Mouse (Mus musculus) CD8-positive naive resting alpha-beta T cell, adult 2 months (primary cell): ENCODE data around the gene 5430419D17Rik.

Experiments
- DNase-seq, 2 experiments: peaks; one replicate each; pipeline ENCODE4 v3.0.0; 2022; ENCODE audit warnings: low read depth in 2 of 2, low spot score in 2 of 2

Gene 5430419D17Rik

DNA sequence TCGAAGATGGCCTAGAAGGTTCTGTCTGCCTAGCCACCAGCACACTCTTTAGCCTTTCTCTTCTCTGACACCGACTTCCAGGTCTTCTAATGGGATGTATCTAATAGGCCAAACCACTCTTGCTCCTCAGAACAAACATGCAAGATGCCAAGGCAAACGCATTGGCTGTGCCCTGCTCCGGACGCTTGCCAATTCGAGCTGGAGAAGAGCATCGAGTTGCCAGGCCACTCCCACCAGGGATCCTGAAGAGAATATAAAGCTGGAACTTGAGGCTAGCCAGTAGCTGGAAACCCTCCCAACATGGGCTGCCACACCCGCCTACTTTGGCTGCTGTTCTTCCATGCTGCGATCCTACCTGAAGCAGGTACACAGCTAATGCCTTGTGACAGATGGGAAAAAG lies at the start of gene 5430419D17Rik:
Gene 5430419D17Rik (plus strand): TSS at position 282 of the 400 bp plus-strand sequence.
- DNase-seq, result no peak

GRCm38 (mm10) chr7:131130021-131130420 lies 44.2 kb upstream of the 5430419D17Rik start:
- DNase-seq, result no peak

DNA sequence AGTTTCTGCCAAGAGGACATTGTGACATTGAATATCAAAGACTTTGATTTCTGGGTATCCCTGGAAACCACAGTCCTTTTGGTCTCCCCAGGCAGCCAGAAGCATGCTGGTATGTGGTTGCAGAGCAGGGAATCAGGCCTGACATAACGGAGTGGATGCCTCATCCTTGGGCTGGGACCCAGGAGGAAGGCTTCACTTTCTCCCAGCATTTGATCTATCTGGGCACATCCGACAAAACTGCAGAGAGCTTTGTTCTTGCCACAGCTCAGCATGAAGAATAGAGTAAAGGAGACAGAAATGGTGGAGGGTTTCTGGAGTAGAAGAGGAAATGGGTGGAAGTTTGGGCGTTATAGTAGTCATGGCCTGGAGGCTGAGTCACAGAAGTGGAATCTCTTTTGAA lies 41.0 kb upstream of the 5430419D17Rik start:
- no peak for DNase-seq

DNA sequence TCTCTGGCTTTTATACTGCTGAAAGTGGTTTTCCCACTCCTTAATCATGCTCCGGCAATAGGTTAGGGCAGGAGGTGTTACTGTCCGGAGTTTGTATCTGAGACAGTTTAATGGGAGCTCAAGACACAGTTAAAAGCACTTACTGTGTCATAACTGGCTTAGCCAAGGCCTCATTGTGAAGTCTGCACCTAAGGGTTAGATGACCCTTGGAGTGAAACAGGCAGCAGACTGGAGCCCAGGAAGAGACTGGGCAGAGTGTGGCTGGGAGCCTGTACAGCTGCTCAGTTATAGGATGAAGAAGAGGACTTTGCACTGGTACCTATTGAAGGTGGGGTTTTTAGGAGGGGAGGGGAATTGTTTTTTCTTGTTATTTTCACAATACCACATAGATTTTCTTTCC lies 28.0 kb upstream of the 5430419D17Rik start, which contains the start of gene 4933402N03Rik:
Gene 4933402N03Rik (minus strand): TSS at position 101 of the 400 bp plus-strand sequence.
- DNase-seq, result no peak

DNA sequence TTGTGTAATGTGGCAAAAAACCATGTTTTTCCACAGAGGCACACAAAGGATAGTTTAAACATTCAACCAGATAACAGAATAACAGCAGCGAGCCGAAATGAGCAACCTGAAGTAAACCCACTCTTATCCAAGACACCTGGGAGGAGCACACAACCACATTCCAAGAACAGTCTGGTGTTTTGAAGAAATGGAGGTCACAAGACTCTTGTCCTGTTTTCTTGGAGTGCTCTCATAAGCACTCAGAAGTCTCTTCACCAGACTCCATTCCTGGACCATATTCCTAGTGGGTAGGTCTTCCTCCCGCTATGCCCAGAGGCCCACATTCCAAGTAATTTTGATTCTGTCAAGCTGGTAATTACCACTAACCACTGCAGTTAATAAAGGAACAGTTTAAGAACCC lies 24.0 kb upstream of the 5430419D17Rik start:
- DNase-seq, result no peak

DNA sequence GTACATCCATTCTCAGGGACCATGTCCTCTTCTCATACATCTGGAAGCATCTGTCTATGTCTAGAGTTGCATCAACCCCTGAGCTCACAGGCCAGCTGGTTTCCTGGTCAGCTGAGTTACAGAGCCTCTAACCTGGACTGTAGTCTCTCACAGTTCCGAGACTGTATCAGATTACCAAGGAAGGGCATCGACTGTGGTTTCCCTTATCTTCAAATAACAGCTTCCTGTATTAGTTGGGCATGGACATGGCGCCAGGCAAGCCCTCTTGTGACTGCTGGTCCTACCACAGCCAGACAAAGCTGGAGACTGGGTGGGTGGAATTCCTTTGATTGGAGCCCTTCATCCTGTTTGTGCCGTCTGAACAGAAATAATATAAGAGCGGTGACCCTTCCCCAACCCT lies 21.2 kb upstream of the 5430419D17Rik start:
- no peak for DNase-seq

- no peak for DNase-seq
Measured at GRCm38 (mm10) chr7:131162251-131162650, 12.0 kb upstream of the 5430419D17Rik start.

DNA sequence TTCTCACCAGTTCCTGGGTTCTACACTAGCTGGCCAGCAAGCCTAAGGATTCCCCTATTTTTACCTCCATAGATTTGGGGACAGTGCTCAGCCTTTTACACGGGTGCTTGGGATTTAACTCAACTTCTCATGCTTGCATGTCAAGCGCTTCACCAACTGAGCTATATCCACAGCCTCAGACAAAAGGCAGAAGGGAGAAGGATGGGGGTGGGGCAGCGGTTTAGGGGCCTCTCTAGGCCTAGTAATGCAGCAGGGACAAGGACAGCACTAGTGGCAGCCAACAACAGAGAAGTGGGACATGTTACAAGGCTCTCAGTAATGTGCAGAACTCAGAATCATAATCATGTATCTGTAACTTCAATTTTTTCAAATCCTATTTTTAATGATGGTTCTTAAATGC lies 6.4 kb upstream of the 5430419D17Rik start:
- DNase-seq, result no peak

GRCm38 (mm10) chr7:131169099-131169498 lies 5.1 kb upstream of the 5430419D17Rik start:
- no peak for DNase-seq

- no peak for DNase-seq
Measured at GRCm38 (mm10) chr7:131182685-131183084, 8.5 kb downstream of the 5430419D17Rik start.

DNA sequence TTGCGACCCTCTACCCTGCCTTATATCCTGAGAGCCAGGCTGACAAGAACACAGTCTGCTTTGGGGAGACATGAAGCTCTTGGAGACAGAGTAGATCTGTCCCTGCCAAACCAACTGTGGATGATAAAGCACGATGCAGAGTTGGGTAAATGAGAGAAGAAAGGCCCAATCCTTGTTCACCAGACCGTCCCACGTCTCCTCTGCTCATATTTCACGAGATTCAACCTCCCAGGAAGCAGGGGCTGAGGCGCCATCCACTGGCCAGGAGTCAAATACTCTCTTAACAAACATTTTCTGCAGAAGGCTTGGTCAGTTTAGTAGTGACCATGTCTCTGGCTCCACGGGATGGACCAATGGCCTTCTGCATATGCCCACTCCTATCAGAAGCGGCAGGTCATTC lies 10.1 kb downstream of the 5430419D17Rik start:
- no peak for DNase-seq

DNA sequence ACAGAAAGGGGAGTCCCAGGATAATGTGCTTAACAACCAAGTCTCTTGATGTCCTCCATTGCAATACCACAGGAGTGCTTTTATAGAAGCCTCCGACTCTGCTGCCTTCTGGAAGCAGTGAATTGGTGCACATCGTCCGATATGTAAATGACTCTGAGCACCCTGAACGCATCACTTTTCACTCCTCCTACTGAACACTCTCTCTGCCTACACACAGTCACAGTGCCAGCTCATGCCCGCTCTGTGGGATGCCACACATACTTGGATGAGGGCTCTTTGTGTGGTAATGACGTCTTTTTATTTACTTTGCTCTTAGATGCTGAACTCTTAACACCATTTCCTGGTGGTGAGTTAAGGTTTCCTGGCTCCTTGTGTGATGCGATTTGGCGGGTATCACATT lies 12.8 kb downstream of the 5430419D17Rik start:
- DNase-seq, result no peak

DNA sequence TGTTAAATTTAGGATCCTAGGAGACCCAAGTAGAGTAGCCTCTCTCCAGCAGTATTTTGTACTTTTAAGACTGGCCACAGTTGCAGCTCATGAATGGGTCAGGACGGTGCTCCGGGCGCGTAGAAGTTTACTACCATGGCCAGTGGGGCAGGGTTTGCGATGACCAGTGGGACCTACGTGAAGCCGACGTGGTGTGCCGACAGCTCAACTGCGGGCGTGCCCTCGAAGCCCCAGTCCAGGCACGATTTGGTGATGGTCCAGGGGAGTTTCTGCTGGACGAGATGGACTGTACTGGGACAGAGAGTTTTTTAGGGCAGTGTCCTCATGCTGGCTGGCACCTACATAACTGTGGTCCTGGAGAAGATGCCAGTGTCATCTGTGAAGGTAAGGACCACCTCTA lies 13.8 kb downstream of the 5430419D17Rik start:
- DNase-seq, result no peak

GRCm38 (mm10) chr7:131223086-131223485 lies 48.9 kb downstream of the 5430419D17Rik start:
- no peak for DNase-seq

DNA sequence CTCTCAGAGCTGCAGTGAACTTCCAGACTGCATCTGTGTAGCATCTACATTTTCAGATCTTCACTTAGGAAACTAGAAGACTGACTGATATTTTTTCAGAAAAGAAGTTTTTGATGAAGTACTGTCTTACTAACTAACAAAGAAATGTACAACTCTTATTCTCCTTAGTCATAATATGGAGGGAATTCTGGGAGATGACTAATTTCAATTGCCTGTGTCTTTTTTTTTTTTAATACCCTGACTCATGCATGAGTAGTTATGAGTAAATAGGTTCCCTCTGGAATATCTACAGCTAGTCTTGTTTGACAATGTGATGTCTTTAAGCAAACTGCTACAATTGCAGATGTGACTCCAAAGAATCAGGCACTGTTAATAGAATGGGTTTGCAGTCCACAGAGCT lies 61.9 kb downstream of the 5430419D17Rik start:
- DNase-seq, result no peak

- DNase-seq, result no peak
Measured at GRCm38 (mm10) chr7:131244993-131245392, 70.8 kb downstream of the 5430419D17Rik start.

GRCm38 (mm10) chr7:131256841-131257240 lies 82.6 kb downstream of the 5430419D17Rik start:
- DNase-seq, result no peak

DNA sequence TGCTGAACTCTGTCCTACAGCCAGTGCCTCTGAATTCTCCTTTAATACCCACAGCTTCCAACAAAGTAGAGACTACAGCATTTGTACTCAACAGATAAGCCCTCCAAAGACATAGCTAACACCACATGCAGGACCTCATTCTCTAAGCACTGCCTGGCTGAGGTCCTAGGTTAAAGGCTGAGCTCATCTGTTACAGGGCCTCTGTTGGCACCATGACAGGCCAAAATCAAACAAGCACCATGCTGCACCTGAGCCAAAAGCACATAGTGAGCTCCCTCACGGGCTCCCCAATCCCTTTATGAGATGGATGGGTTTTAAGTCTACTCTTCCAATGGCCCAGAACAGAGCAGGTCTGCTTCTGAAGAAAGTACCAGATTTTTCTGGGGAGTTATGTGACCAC lies 83.1 kb downstream of the 5430419D17Rik start:
- no peak for DNase-seq

DNA sequence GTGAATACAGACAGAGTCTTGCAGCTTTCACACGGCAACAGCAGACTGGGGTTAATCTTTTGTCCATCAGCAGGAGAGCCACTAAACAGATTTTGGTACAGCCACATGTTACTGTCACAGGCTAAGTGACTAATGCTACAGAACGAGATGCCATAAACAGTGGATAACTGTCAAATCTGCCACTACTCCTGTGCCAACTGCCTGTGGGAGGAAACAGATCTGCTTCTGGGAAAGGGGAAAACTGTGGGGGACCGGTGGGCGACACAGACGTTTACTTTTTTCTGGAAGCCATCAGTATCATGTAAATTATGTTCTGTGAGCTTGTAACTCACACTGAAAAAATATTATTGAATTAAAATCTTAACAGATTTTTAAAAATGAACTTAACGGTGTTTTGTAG lies 86.7 kb downstream of the 5430419D17Rik start:
- no peak for DNase-seq

GRCm38 (mm10) chr7:131264251-131264650 lies 90.0 kb downstream of the 5430419D17Rik start:
- DNase-seq, result no peak

- no peak for DNase-seq
Measured at GRCm38 (mm10) chr7:131265851-131266250, 91.6 kb downstream of the 5430419D17Rik start.

- DNase-seq, result no peak
Measured at GRCm38 (mm10) chr7:131297151-131297550, 122.9 kb downstream of the 5430419D17Rik start.

GRCm38 (mm10) chr7:131303340-131303739 lies 129.1 kb downstream of the 5430419D17Rik start:
- no peak for DNase-seq

GRCm38 (mm10) chr7:131306733-131307132 lies 132.5 kb downstream of the 5430419D17Rik start:
- DNase-seq, result no peak
